Mouse (Mus musculus) liver, embryonic 11.5 days (tissue): ENCODE measurements at regions not wholly inside any gene's neighbourhood (a gene's known extent, or its start where the extent isn't known, plus 50 kb on each side); places are given as distances from the start of the nearest gene placed in this dataset.

ENCODE experiments used
- ATAC-seq: fragments of 200-750 bp; cut with Nextera tagmentation; replicated peaks from 2 replicates; pipeline ENCODE4 v1.8.0; 2017; ENCODE audit warnings: moderate number of reproducible peaks, mild to moderate bottlenecking, moderate TSS enrichment, moderate library complexity; ENCODE audit not compliant: low FRiP score
- DNase-seq: peaks from one replicate; pipeline ENCODE4 v3.0.0-alpha.2; 2017; ENCODE audit warnings: low spot score
- H3K27ac ChIP-seq: fragments of 300-500 bp; sonication (generic); 2 replicates; pipeline ENCODE4 v1.5.1; 2014; ENCODE audit warnings: mild to moderate bottlenecking, low read depth, low read length, control low read depth
- H3K27me3 ChIP-seq: fragments of 300-500 bp; sonication (generic); replicated peaks from 2 replicates; pipeline ENCODE4 v1.6.1; 2014; ENCODE audit warnings: low read length, mixed read lengths; ENCODE audit not compliant: control insufficient read depth, insufficient read depth
- H3K36me3 ChIP-seq: fragments of 300-500 bp; sonication (generic); 2 replicates; pipeline ENCODE4 v1.6.1; 2014; ENCODE audit warnings: mild to moderate bottlenecking, low read length, moderate library complexity, mixed read lengths; ENCODE audit not compliant: control insufficient read depth, insufficient read depth
- H3K4me1 ChIP-seq: fragments of 300-500 bp; sonication (generic); replicated peaks from 2 replicates; pipeline ENCODE4 v1.6.1; 2014; ENCODE audit warnings: low read length, mixed read lengths; ENCODE audit not compliant: control insufficient read depth, insufficient read depth
- H3K4me2 ChIP-seq: fragments of 300-500 bp; sonication (generic); 2 replicates; pipeline ENCODE4 v1.6.1; 2014; ENCODE audit warnings: mild to moderate bottlenecking, control low read depth, moderate library complexity
- H3K4me3 ChIP-seq: fragments of 300-500 bp; sonication (generic); 2 replicates; pipeline ENCODE4 v1.5.1; 2014; ENCODE audit warnings: low read depth, low read length, control low read depth
- H3K9ac ChIP-seq: fragments of 300-500 bp; sonication (generic); 2 replicates; pipeline ENCODE4 v1.6.1; 2014; ENCODE audit warnings: low read depth, low read length, control low read depth
- H3K9me3 ChIP-seq: fragments of 300-500 bp; sonication (generic); 2 replicates; pipeline ENCODE4 v1.6.1; 2016; ENCODE audit warnings: low read length, inconsistent platforms, mixed read lengths; ENCODE audit not compliant: control insufficient read depth
- WGBS: fragments of 180-500 bp; shearing (Covaris S2); extraction: QIAGEN DNeasy Blood & Tissue Kit; methylation state at CpG from one replicate; pipeline ENCODE4 v1.1.7; 2014; 5-methylcytosine and 5-hydroxymethylcytosine counted together

GRCm38 (mm10) chr2:34031001-34031412, 143.3 kb upstream of the Mvb12b start:
- Histone ChIP-seq H3K27me3 (no peaks in the 10 kb centered on the region), H3K9me3 (no peaks in the 10 kb centered on the region), H3K4me1 (no peaks in the 10 kb centered on the region), H3K27ac (no peak overlapping the region), H3K36me3 (no peaks in the 10 kb centered on the region), H3K9ac (no peak overlapping the region), H3K4me3 (no peak overlapping the region), H3K4me2 (no peak overlapping the region)
- ATAC-seq (no peak), DNase-seq (no peak)
- 17% methylated on average over 11 of the region's 11 CpGs for WGBS

- no peak for ATAC-seq
- WGBS = 25% methylated on average over 9 of the region's 9 CpGs
- no peak overlapping the region for H3K4me2 ChIP-seq
These were observed 139.7 kb upstream of the Mvb12b start for GRCm38 (mm10) chr2:34027445-34027844.

GRCm38 (mm10) chr2:34026566-34027360, 139.0 kb upstream of the Mvb12b start:
- 57% methylated on average over 16 of the region's 16 CpGs for WGBS
- Histone ChIP-seq H3K27ac (no peak overlapping the region), H3K4me1 (no peaks in the 10 kb centered on the region), H3K9me3 (peaks cover 2% of the 10 kb centered on the region; the same call in 1 of the 2 replicates), H3K4me2 (no peak overlapping the region), H3K4me3 (no peak overlapping the region), H3K36me3 (no peaks in the 10 kb centered on the region), H3K27me3 (no peaks in the 10 kb centered on the region), H3K9ac (no peak overlapping the region)
- DNase-seq (no peak), ATAC-seq (no peak)

More at GRCm38 (mm10) chr2:34027445-34027844, 139.7 kb upstream of the Mvb12b start:
- H3K9me3 ChIP-seq = no peaks in the 10 kb centered on the region
- H3K4me3 ChIP-seq = no peak overlapping the region
- no peak for DNase-seq
- H3K27ac ChIP-seq = no peak overlapping the region
- H3K9ac ChIP-seq = no peak overlapping the region
- no peaks in the 10 kb centered on the region for H3K4me1 ChIP-seq
- no peaks in the 10 kb centered on the region for H3K36me3 ChIP-seq
- H3K27me3 ChIP-seq = no peaks in the 10 kb centered on the region

GRCm38 (mm10) chr2:34025715-34026360, 138.1 kb upstream of the Mvb12b start:
- no peaks in the 10 kb centered on the region for H3K36me3 ChIP-seq
- WGBS = 65% methylated on average over 10 of the region's 10 CpGs
- H3K27ac ChIP-seq = no peak overlapping the region
- H3K4me3 ChIP-seq = no peak overlapping the region
- no peak overlapping the region for H3K9ac ChIP-seq
- no peaks in the 10 kb centered on the region for H3K4me1 ChIP-seq
- no peak overlapping the region for H3K4me2 ChIP-seq
- H3K9me3 ChIP-seq = peaks cover 3% of the 10 kb centered on the region; the same call in 1 of the 2 replicates
- H3K27me3 ChIP-seq = no peaks in the 10 kb centered on the region
- no peak for ATAC-seq
- no peak for DNase-seq

GRCm38 (mm10) chr2:34017142-34017453, 129.4 kb upstream of the Mvb12b start:
- Histone ChIP-seq H3K27me3 (no peaks in the 10 kb centered on the region), H3K4me1 (no peaks in the 10 kb centered on the region), H3K9me3 (peaks cover 3% of the 10 kb centered on the region; the same call in 1 of the 2 replicates), H3K27ac (no peak overlapping the region), H3K4me3 (no peak overlapping the region), H3K9ac (no peak overlapping the region), H3K4me2 (no peak overlapping the region), H3K36me3 (no peaks in the 10 kb centered on the region)
- 55% methylated on average over 5 of the region's 5 CpGs for WGBS
- ATAC-seq (no peak), DNase-seq (no peak)

GRCm38 (mm10) chr2:34016350-34017141, 128.8 kb upstream of the Mvb12b start:
- no peaks in the 10 kb centered on the region for H3K36me3 ChIP-seq
- H3K4me2 ChIP-seq = no peak overlapping the region
- ATAC-seq (no peak), DNase-seq (no peak)
- H3K4me1 ChIP-seq = no peaks in the 10 kb centered on the region
- no peak overlapping the region for H3K27ac ChIP-seq
- WGBS = 53% methylated on average over 20 of the region's 20 CpGs
- H3K9me3 ChIP-seq = no peaks in the 10 kb centered on the region
- H3K9ac ChIP-seq = no peak overlapping the region
- H3K27me3 ChIP-seq = no peaks in the 10 kb centered on the region
- no peak overlapping the region for H3K4me3 ChIP-seq

GRCm38 (mm10) chr2:34015640-34015995, 127.9 kb upstream of the Mvb12b start:
- Histone ChIP-seq H3K27me3 (no peaks in the 10 kb centered on the region), H3K4me2 (no peak overlapping the region), H3K4me1 (no peaks in the 10 kb centered on the region), H3K36me3 (no peaks in the 10 kb centered on the region), H3K4me3 (no peak overlapping the region), H3K27ac (no peak overlapping the region), H3K9ac (no peak overlapping the region), H3K9me3 (no peaks in the 10 kb centered on the region)
- no peak for DNase-seq
- no peak for ATAC-seq
- 86% methylated on average over 7 of the region's 7 CpGs for WGBS

GRCm38 (mm10) chr2:34014868-34015639, 127.3 kb upstream of the Mvb12b start:
- Histone ChIP-seq H3K4me3 (no peak overlapping the region), H3K4me2 (no peak overlapping the region), H3K4me1 (no peaks in the 10 kb centered on the region), H3K36me3 (no peaks in the 10 kb centered on the region), H3K27me3 (no peaks in the 10 kb centered on the region), H3K27ac (no peak overlapping the region), H3K9me3 (no peaks in the 10 kb centered on the region), H3K9ac (no peak overlapping the region)
- peak; percentile 24 for DNase-seq
- 74% methylated on average over 8 of the region's 8 CpGs for WGBS
- ATAC-seq = no peak
